Mouse (Mus musculus) liver, embryonic 11.5 days (tissue): ENCODE data around the gene C130050O18Rik. TPM values are rescaled to one million over a fixed set of nuclear protein-coding genes. Genes with fewer than 3 reads are reported as not detected.

Experiments
- ATAC-seq: fragments of 200-750 bp; cut with Nextera tagmentation; replicated peaks from 2 replicates; pipeline ENCODE4 v1.8.0; 2017; ENCODE audit warnings: moderate number of reproducible peaks, mild to moderate bottlenecking, moderate TSS enrichment, moderate library complexity; ENCODE audit not compliant: low FRiP score
- DNase-seq: peaks from one replicate; pipeline ENCODE4 v3.0.0-alpha.2; 2017; ENCODE audit warnings: low spot score
- H3K27ac ChIP-seq: fragments of 300-500 bp; sonication (generic); 2 replicates; pipeline ENCODE4 v1.5.1; 2014; ENCODE audit warnings: mild to moderate bottlenecking, low read depth, low read length, control low read depth
- H3K27me3 ChIP-seq: fragments of 300-500 bp; sonication (generic); replicated peaks from 2 replicates; pipeline ENCODE4 v1.6.1; 2014; ENCODE audit warnings: low read length, mixed read lengths; ENCODE audit not compliant: control insufficient read depth, insufficient read depth
- H3K36me3 ChIP-seq: fragments of 300-500 bp; sonication (generic); 2 replicates; pipeline ENCODE4 v1.6.1; 2014; ENCODE audit warnings: mild to moderate bottlenecking, low read length, moderate library complexity, mixed read lengths; ENCODE audit not compliant: control insufficient read depth, insufficient read depth
- H3K4me1 ChIP-seq: fragments of 300-500 bp; sonication (generic); replicated peaks from 2 replicates; pipeline ENCODE4 v1.6.1; 2014; ENCODE audit warnings: low read length, mixed read lengths; ENCODE audit not compliant: control insufficient read depth, insufficient read depth
- H3K4me2 ChIP-seq: fragments of 300-500 bp; sonication (generic); 2 replicates; pipeline ENCODE4 v1.6.1; 2014; ENCODE audit warnings: mild to moderate bottlenecking, control low read depth, moderate library complexity
- H3K4me3 ChIP-seq: fragments of 300-500 bp; sonication (generic); 2 replicates; pipeline ENCODE4 v1.5.1; 2014; ENCODE audit warnings: low read depth, low read length, control low read depth
- H3K9ac ChIP-seq: fragments of 300-500 bp; sonication (generic); 2 replicates; pipeline ENCODE4 v1.6.1; 2014; ENCODE audit warnings: low read depth, low read length, control low read depth
- H3K9me3 ChIP-seq: fragments of 300-500 bp; sonication (generic); 2 replicates; pipeline ENCODE4 v1.6.1; 2016; ENCODE audit warnings: low read length, inconsistent platforms, mixed read lengths; ENCODE audit not compliant: control insufficient read depth
- WGBS: fragments of 180-500 bp; shearing (Covaris S2); extraction: QIAGEN DNeasy Blood & Tissue Kit; methylation state at CpG from one replicate; pipeline ENCODE4 v1.1.7; 2014; 5-methylcytosine and 5-hydroxymethylcytosine counted together
- polyA plus RNA-seq: library from polyadenylated mRNA; unstranded; fragments of >200 nt; fragmentation: Nextera tagmentation; extraction: Ambion mirVana; gene quantifications from 2 replicates; pipeline ENCODE4 v1.2.1, GENCODE M21; 2014

The C130050O18Rik gene
- 1.5 and 1.6 TPM in 2 replicates for polyA plus RNA-seq

GRCm38 (mm10) chr5:139404801-139405401 lies at the start of gene C130050O18Rik:
Gene C130050O18Rik (plus strand): TSS chr5:139405280.
- 43% methylated on average over 6 of the region's 6 CpGs for WGBS
- H3K27me3 ChIP-seq: no peaks in the 10 kb centered on the region
- DNase-seq (no peak), ATAC-seq (peak; percentile 87)
- peak within 1 kb of the TSS; percentile 46 for H3K9ac ChIP-seq
- H3K4me1 ChIP-seq: peaks cover 29% of the 10 kb centered on the region
- H3K4me3 ChIP-seq: no peak within 1 kb of the TSS
- no peaks in the 10 kb centered on the region for H3K9me3 ChIP-seq
- H3K36me3 ChIP-seq: no peaks in the 10 kb centered on the region
- H3K27ac ChIP-seq: peak within 1 kb of the TSS; percentile 71
- peak within 1 kb of the TSS; percentile 16 for H3K4me2 ChIP-seq

GRCm38 (mm10) chr5:139358653-139359052 lies 46.4 kb upstream of the C130050O18Rik start:
- H3K27me3 ChIP-seq: no peaks in the 10 kb centered on the region
- no peak overlapping the region for H3K27ac ChIP-seq
- WGBS: 76% methylated on average over 2 of the region's 2 CpGs
- peaks cover 1% of the 10 kb centered on the region; the same call in 1 of the 2 replicates for H3K4me1 ChIP-seq
- no peak overlapping the region for H3K9ac ChIP-seq
- H3K4me3 ChIP-seq: no peak overlapping the region
- no peak for DNase-seq
- no peaks in the 10 kb centered on the region for H3K9me3 ChIP-seq
- H3K36me3 ChIP-seq: no peaks in the 10 kb centered on the region
- ATAC-seq: no peak
- H3K4me2 ChIP-seq: no peak overlapping the region

- no peak overlapping the region for H3K4me3 ChIP-seq
Measured at GRCm38 (mm10) chr5:139359244-139359643, 45.8 kb upstream of the C130050O18Rik start.

GRCm38 (mm10) chr5:139363858-139364257 lies 41.2 kb upstream of the C130050O18Rik start:
- 58% methylated on average over 7 of the region's 7 CpGs for WGBS
- no peak overlapping the region for H3K9ac ChIP-seq
- H3K27me3 ChIP-seq: no peaks in the 10 kb centered on the region
- H3K4me1 ChIP-seq: peaks cover 40% of the 10 kb centered on the region
- no peaks in the 10 kb centered on the region for H3K36me3 ChIP-seq
- DNase-seq (no peak), ATAC-seq (no peak)
- H3K9me3 ChIP-seq: no peaks in the 10 kb centered on the region
- H3K4me2 ChIP-seq: no peak overlapping the region
- no peak overlapping the region; the same call in 1 of the 2 replicates for H3K27ac ChIP-seq
- no peak overlapping the region for H3K4me3 ChIP-seq

More at GRCm38 (mm10) chr5:139359244-139359643, 45.8 kb upstream of the C130050O18Rik start:
- Histone ChIP-seq H3K36me3 (no peaks in the 10 kb centered on the region), H3K4me2 (no peak overlapping the region), H3K4me1 (peaks cover 7% of the 10 kb centered on the region), H3K27ac (no peak overlapping the region), H3K9me3 (no peaks in the 10 kb centered on the region), H3K9ac (no peak overlapping the region), H3K27me3 (no peaks in the 10 kb centered on the region)
- ATAC-seq (no peak), DNase-seq (no peak)
- 91% methylated on average over 5 of the region's 5 CpGs for WGBS

GRCm38 (mm10) chr5:139364260-139364910 lies 40.7 kb upstream of the C130050O18Rik start:
- Histone ChIP-seq H3K4me3 (no peak overlapping the region), H3K4me1 (peaks cover 43% of the 10 kb centered on the region), H3K27ac (peak overlapping the region; percentile 57), H3K36me3 (no peaks in the 10 kb centered on the region), H3K9ac (0 out of 2 replicates have a peak overlapping the region, but pooled peaks have one; percentile 7), H3K9me3 (no peaks in the 10 kb centered on the region), H3K27me3 (no peaks in the 10 kb centered on the region), H3K4me2 (peak overlapping the region; percentile 32)
- 22% methylated on average over 12 of the region's 12 CpGs for WGBS
- DNase-seq (peak; percentile 81), ATAC-seq (peak; percentile 48)

- WGBS: 40% methylated on average over 5 of the region's 5 CpGs
- Histone ChIP-seq H3K9me3 (no peaks in the 10 kb centered on the region), H3K4me1 (peaks cover 50% of the 10 kb centered on the region), H3K27me3 (no peaks in the 10 kb centered on the region), H3K4me3 (no peak overlapping the region), H3K9ac (no peak overlapping the region; the same call in 1 of the 2 replicates), H3K36me3 (no peaks in the 10 kb centered on the region), H3K4me2 (peak overlapping the region; percentile 32), H3K27ac (peak overlapping the region; percentile 66)
- DNase-seq (no peak), ATAC-seq (peak; percentile 21; the same call in 1 of the 2 replicates)
Measured at GRCm38 (mm10) chr5:139364911-139365571, 40.0 kb upstream of the C130050O18Rik start.

- Histone ChIP-seq H3K9me3 (no peaks in the 10 kb centered on the region), H3K4me2 (no peak overlapping the region), H3K9ac (no peak overlapping the region), H3K4me3 (no peak overlapping the region), H3K36me3 (no peaks in the 10 kb centered on the region), H3K27ac (peak overlapping the region; percentile 66), H3K27me3 (no peaks in the 10 kb centered on the region), H3K4me1 (peaks cover 58% of the 10 kb centered on the region)
- ATAC-seq (no peak), DNase-seq (no peak)
- WGBS: 46% methylated on average over 1 of the region's 1 CpGs
Measured at GRCm38 (mm10) chr5:139365827-139366226, 39.3 kb upstream of the C130050O18Rik start.

- 70% methylated on average over 11 of the region's 11 CpGs for whole genome bisulfite sequencing
- DNase-seq: no peak
Measured at GRCm38 (mm10) chr5:139366484-139366883, 38.6 kb upstream of the C130050O18Rik start.

More at GRCm38 (mm10) chr5:139366484-139366883, 38.6 kb upstream of the C130050O18Rik start:
- Histone ChIP-seq H3K4me3 (no peak overlapping the region), H3K4me2 (no peak overlapping the region), H3K36me3 (no peaks in the 10 kb centered on the region), H3K27ac (peak overlapping the region; percentile 66), H3K4me1 (peaks cover 64% of the 10 kb centered on the region), H3K27me3 (no peaks in the 10 kb centered on the region), H3K9ac (no peak overlapping the region; the same call in 1 of the 2 replicates), H3K9me3 (no peaks in the 10 kb centered on the region)
- ATAC-seq: no peak
